Mouse (Mus musculus): ENCODE results near the gene Ehbp1l1.

The Ehbp1l1 gene

GRCm38 (mm10) chr19:5668372-5668771 lies 57.7 kb downstream of the Ehbp1l1 start:
- DNase-seq (ENCODE audit: low read depth, low spot score): no peak

DNA sequence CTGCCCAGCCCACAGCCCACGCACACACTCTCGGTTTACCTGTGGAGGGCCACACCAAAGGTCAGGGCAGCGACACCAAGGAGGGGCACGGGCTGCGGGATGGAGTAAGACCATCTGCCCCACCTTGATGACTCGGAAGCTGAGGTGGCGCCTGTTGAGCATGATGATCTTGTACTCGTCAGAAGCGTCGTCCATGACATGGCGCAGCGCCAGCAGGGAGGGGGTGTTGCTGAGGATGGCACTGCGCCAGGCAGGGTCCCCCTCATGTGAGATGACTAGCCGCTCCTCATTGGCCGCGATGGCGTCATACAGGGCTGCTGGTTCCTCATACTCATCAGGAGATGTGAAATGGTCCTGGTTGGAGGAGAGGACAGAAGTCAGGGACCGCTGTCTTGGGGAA lies 59.7 kb downstream of the Ehbp1l1 start:
- no peak for DNase-seq (ENCODE audit: low read depth, low spot score)

DNA sequence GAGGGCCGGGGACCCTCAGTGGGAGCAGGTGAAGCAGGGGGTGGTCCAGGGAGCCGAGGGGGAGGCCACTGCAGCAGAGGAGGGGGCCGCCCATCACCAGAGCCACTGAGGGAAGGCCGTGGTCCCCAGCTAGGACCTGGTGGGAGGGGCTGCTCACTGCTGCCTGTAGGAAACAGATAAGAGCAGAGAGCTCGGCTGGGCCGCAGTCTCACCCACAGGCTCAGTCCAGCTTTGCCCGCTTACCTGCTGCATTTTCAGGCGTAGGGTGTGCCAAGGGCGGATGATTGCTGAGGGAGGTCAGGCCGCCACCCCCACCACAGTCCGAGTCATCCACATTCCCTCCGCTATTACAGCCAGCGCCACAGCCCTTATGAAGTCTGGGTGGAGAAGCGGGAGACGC lies 60.7 kb downstream of the Ehbp1l1 start:
- DNase-seq (ENCODE audit: low read depth, low spot score): no peak

DNA sequence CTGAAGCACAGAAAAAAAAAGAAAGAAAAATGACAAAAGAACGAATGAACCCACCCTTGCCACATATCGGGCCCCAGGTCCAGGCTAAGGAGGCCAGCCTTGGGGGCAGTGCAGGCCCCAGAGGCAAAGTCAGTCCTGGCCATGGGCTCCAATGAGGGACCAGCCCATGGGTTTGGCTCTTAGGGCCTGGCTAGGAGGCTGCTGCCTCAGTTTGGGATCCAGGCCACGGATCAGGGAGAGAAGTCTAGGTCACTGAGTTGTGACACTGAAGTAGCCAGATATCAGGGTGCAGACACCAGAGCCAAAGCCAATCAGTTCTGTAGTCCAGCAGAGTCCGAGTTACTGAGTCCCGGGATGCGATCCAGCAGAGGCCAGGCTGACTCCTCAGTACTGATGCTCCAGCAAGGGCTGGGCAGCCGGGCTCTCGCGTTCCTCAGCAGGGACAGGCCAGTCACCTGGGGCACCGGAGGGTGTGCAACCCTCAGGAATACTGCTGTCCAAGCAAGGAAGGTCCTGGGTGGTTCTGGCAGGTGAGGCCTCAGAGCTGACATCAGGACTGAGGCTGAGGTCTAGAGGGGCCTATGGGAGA lies 61.4 kb downstream of the Ehbp1l1 start:
- no peak for DNase-seq (ENCODE audit: low read depth, low spot score)

DNA sequence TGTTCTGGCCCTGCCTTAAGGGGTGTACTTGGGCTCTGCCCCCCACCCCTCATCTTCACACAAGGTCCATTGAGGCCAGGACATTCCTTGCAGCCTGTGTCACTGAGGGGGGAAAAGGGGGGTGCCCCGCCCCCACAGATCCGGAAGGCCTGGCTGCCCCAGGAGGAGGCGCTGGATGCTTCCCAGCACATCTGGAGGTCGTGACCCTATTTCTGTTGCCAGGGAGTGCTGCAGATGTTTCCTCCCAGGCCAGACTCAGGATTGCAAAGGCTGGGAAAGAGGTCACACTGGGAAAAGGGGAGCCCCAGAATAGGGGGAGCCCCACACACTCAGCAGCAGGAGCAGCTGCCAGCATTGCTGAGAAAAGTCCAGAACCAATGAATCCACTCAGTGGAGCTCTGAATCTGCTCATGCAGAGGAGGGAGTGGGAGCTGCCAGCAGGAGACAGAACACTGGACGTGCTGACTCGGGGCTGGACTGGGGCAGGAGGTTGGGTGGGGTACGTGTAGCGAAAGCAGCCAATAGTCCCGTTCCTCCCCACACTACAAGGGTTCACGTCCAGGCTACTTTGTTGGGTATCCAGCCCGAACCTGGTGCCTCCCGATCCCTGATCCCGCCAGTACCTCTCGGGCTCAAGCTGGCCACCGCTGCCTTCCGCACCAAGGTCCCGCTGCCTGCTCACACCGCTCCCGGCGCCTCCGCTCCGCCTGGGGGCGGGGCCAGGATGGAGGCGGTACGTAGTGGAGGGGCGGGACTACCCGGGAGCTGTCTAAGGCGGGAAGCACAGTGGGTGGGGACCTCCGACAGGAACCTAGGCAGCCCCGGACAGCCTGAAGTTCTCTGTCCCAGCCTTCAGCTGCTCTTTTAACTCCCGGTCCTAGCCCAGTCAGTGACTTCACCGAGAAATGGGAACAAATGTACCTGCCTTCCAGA lies 62.9 kb downstream of the Ehbp1l1 start, which contains the start of gene Sipa1:
Sipa1 (minus strand) TSS at position 727 of the 933 bp plus-strand sequence.
- peak; percentile 50 for DNase-seq (ENCODE audit: low read depth, low spot score)

DNA sequence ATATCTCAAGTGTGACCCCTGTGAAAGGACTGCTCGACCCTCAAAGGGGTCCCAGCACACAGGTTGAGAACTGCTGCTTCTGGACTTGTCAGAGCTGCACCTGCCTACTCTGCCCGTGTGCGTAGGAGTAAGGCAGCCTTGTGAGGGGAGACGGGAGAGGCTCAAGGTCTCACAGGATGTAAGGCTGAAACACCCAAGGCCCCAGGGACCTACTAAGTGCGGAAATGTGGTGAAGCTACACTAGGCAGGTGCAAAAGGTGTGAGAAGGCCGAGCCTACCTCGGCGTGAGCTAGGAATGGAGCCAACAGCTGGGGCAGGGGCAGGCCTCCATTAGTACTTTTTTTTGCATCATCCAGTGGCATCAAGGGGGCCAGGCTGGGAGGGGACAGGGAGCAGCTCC lies 63.8 kb downstream of the Ehbp1l1 start:
- no peak for DNase-seq (ENCODE audit: low read depth, low spot score)

DNA sequence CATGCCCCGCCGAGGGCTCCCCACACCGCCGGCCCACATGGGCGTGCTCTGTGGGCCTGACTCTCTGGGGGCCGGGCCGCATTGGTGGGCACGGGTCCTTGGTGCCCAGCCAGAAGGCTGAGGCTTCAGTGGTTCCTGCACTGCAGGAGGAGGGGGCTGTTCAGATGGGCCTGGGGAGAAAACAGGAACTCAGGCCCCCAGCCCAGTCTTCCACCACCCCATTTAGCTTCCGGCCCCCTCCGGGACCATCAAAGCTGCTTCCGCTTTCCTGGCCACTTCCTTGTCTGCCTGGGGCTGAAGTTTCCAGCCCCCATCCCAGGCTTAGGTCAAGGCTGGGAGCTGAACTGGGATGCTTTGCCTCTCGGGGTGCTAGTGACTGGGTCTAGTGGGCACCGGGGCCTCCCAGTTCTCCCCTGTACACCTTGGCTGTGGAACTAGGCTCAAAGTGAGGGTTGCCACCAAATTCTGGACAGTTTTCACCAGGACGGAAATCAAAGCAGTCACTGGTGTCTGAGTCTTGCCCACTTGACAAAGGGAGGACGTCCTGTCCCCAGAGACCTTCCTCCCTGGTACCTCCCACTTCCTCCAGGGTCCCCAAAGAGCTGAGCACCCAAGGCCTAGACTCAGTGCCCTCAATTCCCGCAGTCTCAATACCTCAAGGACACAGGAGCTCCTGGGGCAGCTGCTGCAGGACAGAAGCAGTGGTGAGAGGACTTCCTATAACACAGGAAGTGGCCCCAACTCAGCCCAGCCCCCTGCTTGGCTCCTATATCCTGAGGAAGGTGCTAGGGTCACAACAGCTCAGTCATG lies 65.0 kb downstream of the Ehbp1l1 start:
- DNase-seq (ENCODE audit: low read depth, low spot score): no peak

All from retina, postnatal 7 days (tissue).